Mouse (Mus musculus) stomach, embryonic 14.5 days (tissue): ENCODE data around the gene Irf9. TPM values are rescaled to one million over a fixed set of nuclear protein-coding genes. Genes with fewer than 3 reads are reported as not detected.

ENCODE experiments used
- ATAC-seq: fragments of 200-750 bp; cut with Nextera tagmentation; 2 replicates; pipeline ENCODE4 v1.8.0; 2017; ENCODE audit warnings: low read depth, moderate TSS enrichment; ENCODE audit not compliant: insufficient number of reproducible peaks, insufficient read depth, low FRiP score
- H3K27ac ChIP-seq: fragments of 300-500 bp; sonication (generic); 2 replicates; pipeline ENCODE4 v1.5.1; 2014; ENCODE audit warnings: mild to moderate bottlenecking, low read length, moderate library complexity, mixed read lengths
- H3K27me3 ChIP-seq: fragments of 300-500 bp; sonication (generic); 2 replicates; pipeline ENCODE4 v1.6.1; 2014; ENCODE audit warnings: low read length, control low read depth, mixed read lengths; ENCODE audit not compliant: control insufficient read depth, insufficient read depth
- H3K36me3 ChIP-seq: fragments of 300-500 bp; sonication (generic); 2 replicates; pipeline ENCODE4 v1.6.1; 2014; ENCODE audit warnings: mild to moderate bottlenecking, control low read depth, low read length, moderate library complexity, mixed read lengths; ENCODE audit not compliant: control insufficient read depth, insufficient read depth
- H3K4me1 ChIP-seq: fragments of 300-500 bp; sonication (generic); 2 replicates; pipeline ENCODE4 v1.6.1; 2014; ENCODE audit warnings: low read length, control low read depth, mixed read lengths; ENCODE audit not compliant: control insufficient read depth, insufficient read depth
- H3K4me2 ChIP-seq: fragments of 300-500 bp; sonication (generic); replicated peaks from 2 replicates; pipeline ENCODE4 v1.6.1; 2014; ENCODE audit warnings: low read depth, low read length, control low read depth
- H3K4me3 ChIP-seq: fragments of 300-500 bp; sonication (generic); 2 replicates; pipeline ENCODE4 v1.5.1; 2014; ENCODE audit warnings: low read depth, low read length, control low read depth
- H3K9ac ChIP-seq: fragments of 300-500 bp; sonication (generic); replicated peaks from 2 replicates; pipeline ENCODE4 v1.6.1; 2014; ENCODE audit warnings: low read depth, mild to moderate bottlenecking, control low read depth, low read length, moderate library complexity, mixed read lengths
- H3K9me3 ChIP-seq: fragments of 300-500 bp; sonication (generic); 2 replicates; pipeline ENCODE4 v1.6.1; 2016; ENCODE audit warnings: low read depth, low read length, control low read depth; ENCODE audit not compliant: control insufficient read depth
- WGBS: fragments of 180-500 bp; shearing (Covaris S2); extraction: QIAGEN DNeasy Blood & Tissue Kit; methylation state at CpG from one replicate; pipeline ENCODE4 v1.1.7; 2014; 5-methylcytosine and 5-hydroxymethylcytosine counted together
- polyA plus RNA-seq: library from polyadenylated mRNA; unstranded; fragments of >200 nt; fragmentation: Nextera tagmentation; extraction: Ambion mirVana; gene quantifications from 2 replicates; pipeline ENCODE4 v1.2.1, GENCODE M21; 2014

The Irf9 gene
- polyA plus RNA-seq, 1 experiment from 2014 or later: 7.4 TPM

DNA sequence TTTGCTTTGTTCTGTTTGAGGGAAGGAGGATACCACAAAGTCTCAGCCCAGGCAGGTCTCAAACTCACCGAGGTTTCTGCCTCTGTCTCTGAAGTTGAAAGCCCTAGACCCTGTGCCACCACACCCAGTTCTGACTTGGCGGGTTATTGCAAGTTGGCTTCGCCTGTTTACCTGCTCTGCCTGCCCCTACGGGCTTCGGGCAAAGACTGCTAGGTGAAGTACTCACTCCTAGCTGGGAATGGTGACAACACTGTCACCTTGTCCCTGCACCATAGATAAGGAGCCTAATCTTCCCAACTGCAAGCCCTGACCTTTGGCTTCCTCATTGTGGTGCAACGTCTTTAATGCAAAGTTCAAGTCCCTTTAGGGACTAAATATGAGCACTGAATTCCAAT lies 17.8 kb upstream of the Irf9 start:
- Histone ChIP-seq H3K4me3 (peak overlapping the region; percentile 44), H3K4me1 (0 out of 2 replicates have a peak, but pooled peaks cover 5% of the 10 kb centered on the region), H3K27ac (0 out of 2 replicates have a peak overlapping the region, but pooled peaks have one; percentile 2), H3K4me2 (peak overlapping the region; percentile 62), H3K9ac (no peak overlapping the region), H3K9me3 (no peaks in the 10 kb centered on the region), H3K36me3 (peaks cover 6% of the 10 kb centered on the region; the same call in 1 of the 2 replicates), H3K27me3 (no peaks in the 10 kb centered on the region)
- no peak for ATAC-seq
- 48% methylated on average over 6 of the region's 6 CpGs for WGBS

DNA sequence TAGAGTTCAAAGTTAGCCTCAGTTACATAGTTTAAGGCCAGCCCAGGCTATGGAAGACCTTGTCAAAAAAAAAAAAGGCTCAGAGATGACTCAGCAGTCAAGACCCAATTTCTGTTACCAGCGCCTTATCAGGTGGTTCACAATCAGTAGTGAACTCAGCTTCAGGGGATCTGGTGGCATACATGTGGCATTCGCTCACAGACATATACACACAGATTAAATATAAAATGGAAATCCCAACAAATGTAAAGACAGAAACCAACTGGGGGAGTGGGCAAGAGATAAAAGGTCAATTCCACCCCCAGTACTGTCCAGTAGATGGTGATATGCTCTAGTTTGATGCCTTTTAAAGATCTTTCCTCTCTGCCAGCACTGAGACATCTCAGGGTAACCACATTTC lies 17.2 kb upstream of the Irf9 start:
- H3K9me3 ChIP-seq: no peaks in the 10 kb centered on the region
- WGBS: 84% methylated on average over 2 of the region's 2 CpGs
- 0 out of 2 replicates have a peak, but pooled peaks cover 5% of the 10 kb centered on the region for H3K4me1 ChIP-seq
- H3K27ac ChIP-seq: no peak overlapping the region
- ATAC-seq: no peak
- H3K4me3 ChIP-seq: no peak overlapping the region
- no peaks in the 10 kb centered on the region for H3K36me3 ChIP-seq
- H3K4me2 ChIP-seq: no peak overlapping the region
- no peaks in the 10 kb centered on the region for H3K27me3 ChIP-seq
- H3K9ac ChIP-seq: no peak overlapping the region

- H3K4me3 ChIP-seq: no peak overlapping the region
- H3K4me2 ChIP-seq: no peak overlapping the region
- H3K9me3 ChIP-seq: no peaks in the 10 kb centered on the region
- H3K27me3 ChIP-seq: no peaks in the 10 kb centered on the region
- H3K9ac ChIP-seq: no peak overlapping the region
- WGBS: 93% methylated on average over 5 of the region's 5 CpGs
- H3K27ac ChIP-seq: no peak overlapping the region
- H3K36me3 ChIP-seq: peaks cover 5% of the 10 kb centered on the region; the same call in 1 of the 2 replicates
- peaks cover 18% of the 10 kb centered on the region for H3K4me1 ChIP-seq
- no peak for ATAC-seq
These were observed 14.1 kb upstream of the Irf9 start for GRCm38 (mm10) chr14:55589271-55589670.

DNA sequence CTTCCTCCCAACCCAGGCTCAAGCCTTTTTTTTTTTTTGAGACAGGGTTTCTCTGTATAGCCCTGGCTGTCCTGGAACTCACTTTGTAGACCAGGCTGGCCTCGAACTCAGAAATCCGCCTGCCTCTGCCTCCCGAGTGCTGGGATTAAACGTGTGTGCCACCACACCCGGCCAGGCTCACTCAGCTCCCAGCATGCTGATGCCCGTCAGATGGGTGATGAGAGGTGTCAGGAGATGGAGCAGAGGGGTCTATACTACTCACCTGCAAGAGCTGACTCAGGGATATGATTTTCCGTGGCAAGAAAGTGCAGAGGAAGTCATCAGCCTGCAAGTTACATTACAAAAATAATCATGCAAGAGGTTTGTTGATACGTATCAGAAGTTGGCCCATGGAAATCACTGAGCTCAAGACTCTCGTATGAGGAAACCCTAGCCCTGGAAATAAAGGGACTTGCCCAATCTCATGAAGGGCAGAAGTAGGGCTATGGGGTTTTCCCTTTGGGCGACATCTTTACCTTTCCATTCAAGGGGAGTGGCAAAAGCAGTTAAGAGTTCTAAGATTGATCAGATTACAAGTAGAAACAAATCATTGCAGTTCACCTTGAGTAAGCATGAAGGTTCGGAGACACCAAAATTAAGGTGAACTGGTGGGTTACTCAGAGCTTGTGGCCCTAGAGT lies 13.5 kb upstream of the Irf9 start:
- ATAC-seq: no peak
- Histone ChIP-seq H3K4me3 (peak overlapping the region; percentile 86), H3K4me1 (peaks cover 18% of the 10 kb centered on the region), H3K27me3 (no peaks in the 10 kb centered on the region), H3K9ac (peak overlapping the region; percentile 52), H3K36me3 (peaks cover 8% of the 10 kb centered on the region; the same call in 1 of the 2 replicates), H3K27ac (peak overlapping the region; percentile 64; the same call in 1 of the 2 replicates), H3K4me2 (peak overlapping the region; percentile 96), H3K9me3 (no peaks in the 10 kb centered on the region)
- WGBS: 78% methylated on average over 11 of the region's 11 CpGs

DNA sequence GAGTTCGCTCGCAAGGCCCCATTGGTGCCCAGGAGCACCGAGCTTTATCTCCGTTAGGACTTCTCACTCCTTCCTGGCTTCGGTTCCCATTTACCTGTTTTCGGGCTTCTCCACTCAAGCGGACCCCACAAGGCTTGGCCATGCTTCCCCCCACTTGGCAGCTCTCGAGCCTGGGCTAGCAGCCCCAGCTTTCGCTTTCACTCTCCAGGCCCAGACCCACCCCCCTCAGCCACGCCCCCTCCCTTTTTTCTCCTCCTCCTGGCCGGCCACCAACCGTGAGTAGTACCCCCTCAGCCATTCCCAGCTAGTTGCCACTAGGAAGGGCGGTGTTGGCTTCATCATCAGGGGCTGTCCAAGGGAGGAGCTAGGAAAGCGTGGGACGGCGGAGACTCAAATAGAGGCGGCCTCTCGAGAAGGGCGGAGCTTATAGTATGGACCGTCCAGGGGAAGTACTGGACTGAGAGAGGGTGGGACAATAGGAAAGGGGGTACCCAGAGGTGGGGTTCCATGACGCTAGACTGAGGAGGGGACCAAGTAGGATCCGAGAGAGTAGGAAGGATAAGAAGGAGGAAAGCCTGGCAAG lies 12.5 kb upstream of the Irf9 start, which contains the start of gene Psme2:
Psme2 (minus strand) TSS at position 366 of the 583 bp plus-strand sequence.
- peaks cover 18% of the 10 kb centered on the region for H3K4me1 ChIP-seq
- no peaks in the 10 kb centered on the region for H3K27me3 ChIP-seq
- peak within 1 kb of the TSS; percentile 78 for H3K9ac ChIP-seq
- H3K27ac ChIP-seq: peak within 1 kb of the TSS; percentile 90
- H3K9me3 ChIP-seq: no peaks in the 10 kb centered on the region
- peak within 1 kb of the TSS; percentile 86 for H3K4me3 ChIP-seq
- WGBS: under 1% methylated on average over 22 of the region's 22 CpGs
- H3K36me3 ChIP-seq: peaks cover 18% of the 10 kb centered on the region
- ATAC-seq: peak; percentile 96
- peak within 1 kb of the TSS; percentile 96 for H3K4me2 ChIP-seq

DNA sequence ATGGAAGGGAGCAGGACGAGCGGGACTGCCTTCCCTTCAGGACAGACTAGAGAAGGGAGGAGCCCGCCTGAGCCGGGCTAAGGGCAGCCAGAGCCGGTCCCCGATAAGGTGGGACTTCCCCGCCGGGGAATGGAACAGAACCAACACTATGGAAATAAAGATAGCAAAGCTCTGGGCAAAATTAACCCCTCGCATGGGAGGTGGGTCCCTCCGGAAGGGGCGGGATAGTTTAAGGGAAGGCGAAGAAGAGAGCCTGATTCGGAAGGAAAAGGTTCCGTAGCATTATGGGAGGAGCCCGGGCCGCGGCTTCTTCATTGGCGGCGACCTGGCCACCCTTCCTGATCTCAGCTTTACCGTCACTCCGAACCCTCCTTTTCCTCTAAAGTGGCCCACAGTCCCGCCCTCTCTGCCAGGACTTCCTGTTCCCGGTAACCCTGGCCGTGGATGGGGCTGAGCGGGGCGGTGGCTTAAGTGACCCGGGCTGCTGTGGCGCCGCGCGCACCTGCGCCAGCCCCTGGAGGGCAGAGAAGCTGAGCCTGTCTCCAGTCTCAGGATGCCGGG lies 12.0 kb upstream of the Irf9 start, which contains the start of gene Rnf31:
Rnf31 (plus strand) TSS at position 378 of the 561 bp plus-strand sequence.
- 0% methylated on average over 33 of the region's 33 CpGs for WGBS
- ATAC-seq: peak; percentile 90
- H3K9ac ChIP-seq: peak within 1 kb of the TSS; percentile 78
- H3K4me3 ChIP-seq: peak within 1 kb of the TSS; percentile 86
- H3K27ac ChIP-seq: peak within 1 kb of the TSS; percentile 90
- H3K4me1 ChIP-seq: peaks cover 18% of the 10 kb centered on the region
- H3K36me3 ChIP-seq: peaks cover 23% of the 10 kb centered on the region
- H3K27me3 ChIP-seq: no peaks in the 10 kb centered on the region
- H3K9me3 ChIP-seq: no peaks in the 10 kb centered on the region
- H3K4me2 ChIP-seq: peak within 1 kb of the TSS; percentile 96

GRCm38 (mm10) chr14:55592226-55592625 lies 11.1 kb upstream of the Irf9 start:
- Histone ChIP-seq H3K27me3 (no peaks in the 10 kb centered on the region), H3K36me3 (peaks cover 31% of the 10 kb centered on the region)
- 5% methylated on average over 16 of the region's 16 CpGs for WGBS

DNA sequence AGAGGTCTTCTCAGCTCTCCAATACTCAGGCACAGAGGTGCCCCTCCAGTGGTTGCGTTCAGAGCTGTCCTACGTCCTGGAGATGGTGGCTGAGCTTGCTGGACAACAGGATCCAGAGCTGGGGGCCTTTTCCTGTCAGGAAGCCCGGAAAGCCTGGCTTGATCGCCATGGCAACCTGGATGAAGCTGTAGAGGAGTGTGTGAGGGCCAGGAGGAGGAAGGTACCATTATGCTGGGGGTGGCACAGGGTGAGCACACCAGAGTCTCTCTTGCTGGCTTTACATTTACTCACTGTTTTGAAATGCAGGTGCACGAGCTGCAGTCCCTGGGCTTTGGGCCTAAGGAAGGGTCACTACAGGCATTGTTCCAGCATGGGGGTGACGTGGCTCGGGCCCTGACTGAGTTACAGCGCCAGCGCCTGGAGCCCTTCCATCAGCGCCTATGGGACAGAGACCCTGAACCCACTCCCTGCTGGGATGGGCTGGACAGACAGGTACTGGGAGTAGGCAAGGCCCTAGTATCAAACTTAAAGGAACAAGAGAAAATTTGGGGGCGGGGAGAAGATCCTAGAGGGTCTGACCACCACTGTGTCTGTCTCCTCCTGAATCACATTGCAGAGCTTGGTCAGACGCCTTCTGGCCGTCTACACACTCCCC lies 7.2 kb upstream of the Irf9 start:
- H3K9ac ChIP-seq: no peak overlapping the region
- H3K4me3 ChIP-seq: no peak overlapping the region
- H3K9me3 ChIP-seq: no peaks in the 10 kb centered on the region
- no peak overlapping the region for H3K27ac ChIP-seq
- peaks cover 51% of the 10 kb centered on the region for H3K36me3 ChIP-seq
- H3K4me1 ChIP-seq: peaks cover 14% of the 10 kb centered on the region
- 86% methylated on average over 13 of the region's 13 CpGs for WGBS
- H3K27me3 ChIP-seq: no peaks in the 10 kb centered on the region
- H3K4me2 ChIP-seq: no peak overlapping the region
- no peak for ATAC-seq

More at GRCm38 (mm10) chr14:55592226-55592625, 11.1 kb upstream of the Irf9 start:
- Histone ChIP-seq H3K9me3 (no peaks in the 10 kb centered on the region), H3K27ac (peak overlapping the region; percentile 71; the same call in 1 of the 2 replicates), H3K9ac (peak overlapping the region; percentile 78), H3K4me1 (peaks cover 18% of the 10 kb centered on the region), H3K4me2 (peak overlapping the region; percentile 96), H3K4me3 (peak overlapping the region; percentile 86)
- no peak for ATAC-seq
